Mouse (Mus musculus) stomach, embryonic 14.5 days (tissue): ENCODE results near the gene Oas1a. TPM values are rescaled to one million over a fixed set of nuclear protein-coding genes. Genes with fewer than 3 reads are reported as not detected.
"Not testable (repeated sequence)": the region's sequence is repeated elsewhere in the genome, so short reads cannot be mapped to it uniquely, and the experiment has no call there.

Experiments used
- ATAC-seq: fragments of 200-750 bp; cut with Nextera tagmentation; 2 replicates; pipeline ENCODE4 v1.8.0; 2017; ENCODE audit warnings: low read depth, moderate TSS enrichment; ENCODE audit not compliant: insufficient number of reproducible peaks, insufficient read depth, low FRiP score
- H3K27ac ChIP-seq: fragments of 300-500 bp; sonication (generic); 2 replicates; pipeline ENCODE4 v1.5.1; 2014; ENCODE audit warnings: mild to moderate bottlenecking, low read length, moderate library complexity, mixed read lengths
- H3K27me3 ChIP-seq: fragments of 300-500 bp; sonication (generic); 2 replicates; pipeline ENCODE4 v1.6.1; 2014; ENCODE audit warnings: low read length, control low read depth, mixed read lengths; ENCODE audit not compliant: control insufficient read depth, insufficient read depth
- H3K36me3 ChIP-seq: fragments of 300-500 bp; sonication (generic); 2 replicates; pipeline ENCODE4 v1.6.1; 2014; ENCODE audit warnings: mild to moderate bottlenecking, control low read depth, low read length, moderate library complexity, mixed read lengths; ENCODE audit not compliant: control insufficient read depth, insufficient read depth
- H3K4me1 ChIP-seq: fragments of 300-500 bp; sonication (generic); 2 replicates; pipeline ENCODE4 v1.6.1; 2014; ENCODE audit warnings: low read length, control low read depth, mixed read lengths; ENCODE audit not compliant: control insufficient read depth, insufficient read depth
- H3K4me2 ChIP-seq: fragments of 300-500 bp; sonication (generic); replicated peaks from 2 replicates; pipeline ENCODE4 v1.6.1; 2014; ENCODE audit warnings: low read depth, low read length, control low read depth
- H3K4me3 ChIP-seq: fragments of 300-500 bp; sonication (generic); 2 replicates; pipeline ENCODE4 v1.5.1; 2014; ENCODE audit warnings: low read depth, low read length, control low read depth
- H3K9ac ChIP-seq: fragments of 300-500 bp; sonication (generic); replicated peaks from 2 replicates; pipeline ENCODE4 v1.6.1; 2014; ENCODE audit warnings: low read depth, mild to moderate bottlenecking, control low read depth, low read length, moderate library complexity, mixed read lengths
- H3K9me3 ChIP-seq: fragments of 300-500 bp; sonication (generic); 2 replicates; pipeline ENCODE4 v1.6.1; 2016; ENCODE audit warnings: low read depth, low read length, control low read depth; ENCODE audit not compliant: control insufficient read depth
- WGBS: fragments of 180-500 bp; shearing (Covaris S2); extraction: QIAGEN DNeasy Blood & Tissue Kit; methylation state at CpG from one replicate; pipeline ENCODE4 v1.1.7; 2014; 5-methylcytosine and 5-hydroxymethylcytosine counted together
- polyA plus RNA-seq: library from polyadenylated mRNA; unstranded; fragments of >200 nt; fragmentation: Nextera tagmentation; extraction: Ambion mirVana; gene quantifications from 2 replicates; pipeline ENCODE4 v1.2.1, GENCODE M21; 2014

Gene Oas1a
- polyA plus RNA-seq, result 2.2 and 3.0 TPM in 2 replicates

- not testable (repeated sequence) for ATAC-seq, H3K4me1 ChIP-seq, H3K27ac ChIP-seq, H3K4me3 ChIP-seq, H3K9me3 ChIP-seq, H3K36me3 ChIP-seq, H3K9ac ChIP-seq, H3K4me2 ChIP-seq, H3K27me3 ChIP-seq
- 36% methylated on average over 8 of the region's 12 CpGs for WGBS
These were observed at the start of gene Oas1a for GRCm38 (mm10) chr5:120906791-120907733. Gene Oas1a (minus strand): TSS chr5:120907521.

- no peak overlapping the region for H3K4me2 ChIP-seq
- no peaks in the 10 kb centered on the region for H3K9me3 ChIP-seq
- no peak overlapping the region for H3K4me3 ChIP-seq
- no peaks in the 10 kb centered on the region for H3K4me1 ChIP-seq
- WGBS, result 16% methylated on average over 5 of the region's 5 CpGs
- no peaks in the 10 kb centered on the region for H3K36me3 ChIP-seq
- H3K9ac ChIP-seq, result no peak overlapping the region
- no peak for ATAC-seq
- no peaks in the 10 kb centered on the region for H3K27me3 ChIP-seq
- no peak overlapping the region for H3K27ac ChIP-seq
These were observed 46.7 kb upstream of the Oas1a start for GRCm38 (mm10) chr5:120953974-120954373.

GRCm38 (mm10) chr5:120952242-120952770 lies 45.0 kb upstream of the Oas1a start:
- no peak overlapping the region for H3K9ac ChIP-seq
- H3K9me3 ChIP-seq, result no peaks in the 10 kb centered on the region
- no peaks in the 10 kb centered on the region for H3K4me1 ChIP-seq
- H3K27me3 ChIP-seq, result no peaks in the 10 kb centered on the region
- no peak for ATAC-seq
- no peak overlapping the region for H3K4me2 ChIP-seq
- no peak overlapping the region for H3K27ac ChIP-seq
- 65% methylated on average over 10 of the region's 10 CpGs for WGBS
- no peaks in the 10 kb centered on the region for H3K36me3 ChIP-seq
- no peak overlapping the region for H3K4me3 ChIP-seq

- Histone ChIP-seq H3K27ac (no peak overlapping the region), H3K36me3 (no peaks in the 10 kb centered on the region), H3K4me2 (no peak overlapping the region), H3K9me3 (no peaks in the 10 kb centered on the region), H3K4me1 (no peaks in the 10 kb centered on the region), H3K9ac (no peak overlapping the region), H3K4me3 (no peak overlapping the region), H3K27me3 (no peaks in the 10 kb centered on the region)
- no peak for ATAC-seq
- 73% methylated on average over 10 of the region's 10 CpGs for WGBS
These were observed 34.8 kb upstream of the Oas1a start for GRCm38 (mm10) chr5:120942076-120942475.

- Histone ChIP-seq H3K4me2 (no peak overlapping the region), H3K9me3 (no peaks in the 10 kb centered on the region), H3K36me3 (no peaks in the 10 kb centered on the region), H3K27ac (no peak overlapping the region), H3K4me3 (no peak overlapping the region), H3K4me1 (no peaks in the 10 kb centered on the region), H3K9ac (no peak overlapping the region), H3K27me3 (no peaks in the 10 kb centered on the region)
- WGBS, result 39% methylated on average over 8 of the region's 8 CpGs
- no peak for ATAC-seq
These were observed 31.3 kb upstream of the Oas1a start for GRCm38 (mm10) chr5:120938586-120938985.

GRCm38 (mm10) chr5:120937841-120938240 lies 30.5 kb upstream of the Oas1a start:
- WGBS, result 68% methylated on average over 4 of the region's 4 CpGs
- ATAC-seq, result no peak
- Histone ChIP-seq H3K4me1 (no peaks in the 10 kb centered on the region), H3K27me3 (no peaks in the 10 kb centered on the region), H3K27ac (no peak overlapping the region), H3K4me3 (no peak overlapping the region), H3K36me3 (no peaks in the 10 kb centered on the region), H3K9me3 (no peaks in the 10 kb centered on the region), H3K9ac (no peak overlapping the region), H3K4me2 (no peak overlapping the region)

GRCm38 (mm10) chr5:120933966-120934365 lies 26.6 kb upstream of the Oas1a start:
- Histone ChIP-seq H3K27ac (no peak overlapping the region), H3K4me1 (no peaks in the 10 kb centered on the region), H3K9me3 (no peaks in the 10 kb centered on the region), H3K4me3 (no peak overlapping the region), H3K36me3 (no peaks in the 10 kb centered on the region), H3K27me3 (no peaks in the 10 kb centered on the region), H3K4me2 (no peak overlapping the region), H3K9ac (no peak overlapping the region)
- ATAC-seq, result no peak
- 10% methylated on average over 5 of the region's 5 CpGs for WGBS

GRCm38 (mm10) chr5:120927036-120927435 lies 19.7 kb upstream of the Oas1a start:
- Histone ChIP-seq H3K9ac (no peak overlapping the region), H3K4me2 (no peak overlapping the region), H3K27me3 (no peaks in the 10 kb centered on the region), H3K36me3 (no peaks in the 10 kb centered on the region), H3K4me1 (no peaks in the 10 kb centered on the region), H3K9me3 (no peaks in the 10 kb centered on the region), H3K4me3 (no peak overlapping the region), H3K27ac (no peak overlapping the region)
- no peak for ATAC-seq
- WGBS, result 5% methylated on average over 1 of the region's 1 CpGs
